Mouse (Mus musculus) adrenal gland (tissue): ENCODE results near the gene Csf1.

ENCODE experiments used
- intact Hi-C: fragments of 180-260 bp; cut with DNase I; formaldehyde crosslinking; loops from one replicate; pipeline ENCODE4 v1.15.1; 2025

Csf1 gene

DNA sequence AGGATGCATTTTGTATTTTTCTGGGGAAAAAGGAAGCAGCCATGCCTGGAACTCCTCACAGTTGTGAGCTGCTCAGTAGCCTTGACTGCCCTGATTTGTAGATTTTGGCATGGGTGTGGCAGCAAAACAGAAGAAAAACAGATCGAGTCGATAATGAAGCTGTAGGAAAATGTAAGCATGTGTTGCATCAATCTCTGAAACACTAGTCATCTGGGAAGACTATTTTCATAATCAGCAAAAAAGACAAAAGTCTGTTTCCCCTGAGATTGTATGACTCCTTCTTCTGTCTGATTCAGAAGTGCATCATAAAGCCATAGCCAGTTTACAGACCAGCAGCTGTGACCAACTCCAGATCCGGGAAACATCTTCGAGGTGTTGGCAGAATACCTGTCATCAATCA lies 53.0 kb downstream of the Csf1 start:
- intact Hi-C loops = no loop called here

DNA sequence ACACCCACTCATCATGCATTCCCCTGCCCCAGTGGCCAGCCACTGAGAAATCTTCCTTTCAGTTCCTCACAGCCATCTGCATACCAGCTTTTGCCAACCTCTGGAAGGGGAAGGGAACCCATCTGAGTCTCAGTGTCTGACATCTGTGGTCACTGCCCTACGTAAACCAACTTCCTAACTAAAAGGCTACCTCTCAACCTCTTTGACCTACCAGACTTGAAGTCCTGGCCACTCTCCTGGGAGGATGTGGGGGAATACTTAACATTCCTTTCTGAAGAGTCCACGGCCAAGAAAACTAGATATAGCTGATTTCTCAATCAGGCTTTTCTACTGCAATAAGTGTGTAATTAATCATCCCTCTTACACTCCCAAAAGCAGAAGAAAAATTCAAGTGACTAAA lies 54.1 kb downstream of the Csf1 start:
- intact Hi-C loops = no loop called here

DNA sequence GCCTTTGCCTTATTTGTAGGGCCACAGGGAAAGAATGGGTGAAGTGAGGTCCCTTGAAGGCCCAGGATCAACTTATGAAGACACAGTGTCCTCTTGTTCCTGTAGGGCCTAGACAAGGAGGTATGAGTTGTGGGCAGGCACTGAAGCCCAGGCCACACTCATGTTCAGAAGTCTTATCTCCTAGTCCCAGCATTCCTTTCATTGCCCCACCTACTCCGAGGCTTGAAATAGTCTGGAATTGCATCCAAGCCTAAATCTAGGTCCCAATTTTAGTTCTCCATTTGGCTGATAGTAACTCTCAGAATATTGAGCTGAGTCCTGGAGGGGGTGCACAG lies 55.9 kb downstream of the Csf1 start:
- intact Hi-C loops = loop anchor here (2.0 kb wide), 1 partner anchor 54 kb away; no protein-coding TSS in a partner anchor

DNA sequence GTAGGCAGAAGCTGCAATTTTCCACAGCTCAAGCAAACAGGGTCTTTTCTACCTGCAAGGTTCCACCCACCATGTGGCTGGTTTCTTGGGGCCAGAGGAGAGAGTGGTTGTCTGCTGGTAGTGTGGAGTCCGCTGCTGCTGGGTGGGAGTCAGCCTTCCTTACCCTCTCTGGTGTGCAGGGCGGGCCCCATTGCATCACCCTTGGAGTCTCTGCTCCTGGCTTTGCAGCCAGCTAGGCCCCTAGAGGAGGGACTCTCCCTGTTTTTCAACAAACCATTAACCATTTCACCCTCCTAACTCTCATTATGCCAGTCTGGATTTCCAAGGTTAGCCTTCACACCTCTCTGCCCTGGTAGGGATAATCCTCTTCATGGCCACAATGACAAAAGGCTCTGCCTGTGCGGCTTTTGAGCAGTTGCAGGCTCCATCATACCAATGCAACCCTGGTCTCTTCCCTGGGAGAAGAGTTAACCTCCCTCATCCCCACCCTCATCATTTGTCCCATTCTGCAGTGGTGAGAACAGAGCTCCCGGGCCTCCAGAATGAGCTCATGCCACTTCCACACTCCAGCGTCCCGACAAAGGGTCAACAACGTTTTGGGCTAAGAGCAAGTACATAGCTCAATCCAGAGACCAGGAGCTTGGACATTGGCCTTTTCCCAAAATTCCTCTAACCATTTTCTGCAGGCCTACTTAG lies 56.4 kb downstream of the Csf1 start:
- intact Hi-C loops = loop anchor here (2.0 kb wide), 1 partner anchor 55 kb away; no protein-coding TSS in a partner anchor

DNA sequence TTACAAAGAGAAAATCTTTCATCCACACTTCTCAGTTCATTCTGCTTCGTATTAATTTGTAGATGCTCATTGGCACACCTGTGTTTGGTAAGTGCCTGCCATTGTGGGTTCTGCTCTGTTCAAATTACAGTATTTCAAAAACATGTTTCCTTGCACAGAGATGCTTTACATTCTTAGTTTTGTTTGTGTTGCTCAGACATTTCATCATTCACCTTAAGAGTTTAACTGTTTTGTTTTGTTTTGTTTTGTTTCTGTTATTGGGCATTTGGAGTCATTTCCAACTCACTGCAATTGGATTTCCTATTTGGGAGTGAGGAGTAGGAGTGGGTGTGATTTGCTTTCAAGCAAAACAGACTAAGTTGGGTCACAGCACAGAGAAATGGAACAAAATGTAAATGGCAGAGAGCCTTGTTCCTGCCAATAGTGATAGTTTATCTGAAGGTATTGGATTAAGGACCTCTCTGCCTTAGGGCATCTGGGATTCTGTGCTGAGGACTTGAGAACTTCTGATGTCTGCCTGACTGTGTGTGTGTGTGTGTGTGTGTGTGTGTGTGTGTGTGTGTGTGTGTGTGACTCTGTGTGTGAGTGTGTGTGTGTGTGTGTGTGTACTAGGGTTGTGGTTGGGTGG lies 58.4 kb downstream of the Csf1 start:
- intact Hi-C loops = no loop called here

DNA sequence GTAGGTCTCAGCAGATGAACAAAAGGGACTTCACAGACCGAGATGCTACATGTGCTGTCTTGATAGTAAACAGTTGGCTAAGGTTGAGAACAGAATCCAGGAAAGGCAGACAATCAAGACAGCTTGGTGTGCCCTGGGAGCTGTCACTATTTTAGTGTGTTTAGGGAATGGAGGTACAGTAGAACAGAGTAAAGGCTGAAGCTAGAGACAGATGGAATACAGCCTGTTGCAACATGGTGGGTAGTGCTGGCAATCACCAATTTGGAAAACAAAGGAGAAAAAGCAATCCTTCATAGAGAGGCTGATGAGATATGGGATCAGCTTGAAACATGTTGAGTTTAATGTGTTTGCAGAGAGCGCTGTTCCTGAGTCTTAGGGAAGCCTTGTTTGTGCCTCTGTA lies 59.6 kb downstream of the Csf1 start:
- intact Hi-C loops = no loop called here

DNA sequence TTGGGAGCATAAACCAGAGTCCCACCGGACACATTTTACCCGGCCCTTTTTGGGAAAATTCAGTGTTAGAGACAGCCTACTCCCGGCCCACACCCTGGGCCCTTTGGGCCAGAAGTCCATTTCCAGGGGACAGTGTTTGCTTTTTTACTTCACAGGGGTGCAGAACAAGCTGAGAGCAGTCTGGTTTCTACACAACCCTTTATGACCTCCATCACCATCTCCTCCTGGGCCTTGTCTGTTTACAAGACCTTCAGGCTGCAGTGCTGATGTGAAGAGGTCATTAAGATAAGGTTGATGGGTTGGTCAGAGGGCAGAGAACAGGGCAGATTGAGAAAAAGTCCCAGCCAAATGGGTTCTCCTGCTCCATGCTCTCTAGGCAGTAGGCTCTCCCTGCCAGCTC lies 63.4 kb downstream of the Csf1 start:
- intact Hi-C loops = loop anchor here (1.0 to 5.0 kb wide), 2 partner anchors 165 to 230 kb away; no protein-coding TSS in a partner anchor

DNA sequence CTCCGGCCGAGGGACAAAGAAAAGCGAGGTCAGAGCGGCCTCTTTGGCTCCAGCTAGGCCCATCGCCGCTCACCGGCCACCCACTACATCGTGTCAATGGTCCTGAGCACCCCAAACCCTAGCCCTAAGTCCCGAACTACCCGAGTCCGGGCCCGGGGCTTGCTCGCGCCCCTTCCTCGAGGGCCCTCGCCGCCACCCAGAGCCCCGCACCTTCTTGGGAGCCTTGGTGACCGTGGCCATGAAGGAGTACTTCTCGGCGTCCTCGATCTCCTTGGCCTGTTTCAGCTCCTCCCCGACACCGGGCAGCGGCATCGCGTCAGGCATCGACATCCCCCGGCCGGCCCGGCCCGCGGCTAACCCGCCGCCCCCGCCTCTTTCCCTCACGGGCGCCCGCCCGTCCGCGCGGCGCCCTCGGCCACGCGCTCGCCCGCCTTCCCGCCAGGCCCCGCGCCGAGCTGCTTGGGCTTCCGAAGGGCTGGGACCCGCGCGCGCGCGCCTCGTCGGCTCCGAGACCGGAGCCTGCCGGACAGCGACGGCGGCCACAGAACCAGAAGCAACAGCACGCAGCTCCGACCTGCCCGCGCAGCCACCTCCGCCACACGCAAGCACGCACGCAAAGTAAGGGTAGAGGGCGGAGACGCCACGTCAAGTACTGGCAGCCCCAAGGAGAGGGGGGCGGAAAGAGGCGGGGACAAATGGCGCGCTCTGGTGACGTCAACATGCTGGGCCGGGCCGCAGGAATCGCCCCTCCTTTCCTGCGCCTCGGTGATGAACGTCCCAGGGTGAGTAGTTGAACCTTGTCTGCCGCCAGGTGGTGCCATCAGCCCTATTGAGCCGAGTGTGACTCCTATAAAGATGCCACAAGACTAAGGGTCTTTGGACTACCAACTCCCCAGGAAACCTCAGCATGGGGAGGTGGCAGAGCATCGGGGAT lies 64.1 kb downstream of the Csf1 start, which contains the start of gene Ahcyl1:
Gene Ahcyl1, minus strand, starts transcription at position 613 of the 934 bp plus-strand sequence.
- intact Hi-C loops = loop anchor here (5.0 kb wide), 1 partner anchor 231 kb away; no protein-coding TSS in a partner anchor

DNA sequence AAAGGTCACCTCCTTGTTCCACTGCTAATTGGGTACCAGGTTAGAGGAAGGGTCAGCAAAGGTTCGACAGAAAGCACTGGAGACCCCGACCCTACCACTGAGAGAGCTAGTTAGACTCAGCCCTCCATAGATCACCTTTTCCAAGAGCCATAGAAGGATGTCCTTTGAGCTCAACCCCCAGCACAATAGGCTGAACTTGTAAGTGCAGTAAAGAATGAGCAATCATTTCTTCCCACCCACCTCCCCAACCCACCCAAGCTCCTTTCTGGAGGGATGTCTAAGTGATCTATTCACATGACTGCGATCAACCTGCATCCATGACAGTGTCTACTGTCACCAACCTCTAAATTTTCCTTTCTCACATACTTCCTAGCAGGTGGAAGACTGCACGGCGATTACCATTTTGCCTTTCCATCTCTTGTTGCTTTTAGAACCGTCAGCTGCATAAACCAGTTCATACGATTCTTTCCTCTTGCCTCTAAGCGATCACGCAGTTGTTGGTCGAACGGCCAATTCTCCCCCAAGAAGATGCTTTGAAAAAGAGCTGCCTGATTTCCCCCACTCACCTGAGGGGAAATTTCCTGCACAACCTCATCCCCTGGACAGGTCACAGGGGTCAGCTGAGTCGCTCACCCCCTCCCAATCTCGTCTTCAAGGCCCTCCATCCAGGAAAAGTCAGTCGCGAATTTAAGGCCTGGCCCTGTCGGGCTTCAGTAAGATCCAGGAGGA lies 64.9 kb downstream of the Csf1 start:
- intact Hi-C loops = loop anchor here (5.0 kb wide), 1 partner anchor 232 kb away; no protein-coding TSS in a partner anchor

DNA sequence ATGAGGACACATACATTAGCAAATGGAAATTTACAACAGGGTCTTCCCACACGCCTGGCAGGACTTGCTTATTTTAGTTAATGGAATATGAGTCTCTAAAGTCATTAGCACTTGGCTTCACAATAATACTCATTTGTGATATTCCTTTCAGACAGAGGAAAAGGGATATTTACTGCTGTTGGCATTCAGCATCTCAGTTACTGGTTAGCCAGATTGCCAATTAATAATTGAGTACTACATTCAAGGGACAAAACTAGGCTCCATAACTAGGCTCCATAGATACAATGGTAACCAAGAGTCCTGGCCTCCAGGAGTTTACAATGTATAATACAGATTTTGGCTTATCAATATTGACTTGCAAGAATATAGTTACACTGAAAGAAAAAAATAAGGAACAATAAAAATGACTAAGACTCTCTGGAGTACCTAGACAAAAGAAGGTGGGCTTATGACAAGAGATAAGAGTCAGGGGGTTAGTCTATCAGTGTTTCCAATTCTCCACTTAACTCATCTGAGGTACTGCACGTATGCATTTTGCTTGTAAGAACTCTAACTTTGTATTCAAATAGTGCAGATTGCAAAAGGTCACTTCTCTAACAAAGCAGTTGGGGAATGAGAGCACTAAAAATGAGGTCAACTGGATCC lies 65.9 kb downstream of the Csf1 start:
- intact Hi-C loops = no loop called here
